Mouse (Mus musculus): ENCODE data around the gene Klhdc9.

Gene Klhdc9

DNA sequence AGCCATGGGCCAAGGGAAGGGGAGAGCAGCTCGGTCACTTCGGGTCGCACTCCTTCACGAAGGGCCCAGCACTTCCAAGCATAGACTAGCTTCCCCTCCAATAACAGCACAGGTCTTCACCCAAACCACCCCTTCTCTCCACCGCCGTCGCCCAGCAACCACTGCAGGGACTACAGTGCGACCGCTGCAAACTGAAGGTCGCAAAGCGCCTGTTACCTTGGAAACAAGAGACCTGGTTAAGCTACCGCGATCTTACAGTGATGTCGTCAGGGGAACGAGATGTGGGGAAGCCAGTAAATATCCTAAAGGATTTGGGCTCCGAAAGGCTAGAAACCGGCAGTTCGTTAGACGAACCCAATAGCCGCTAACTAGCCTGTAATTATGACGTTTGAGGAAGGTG lies at the start of gene Klhdc9:
Klhdc9 (minus strand) TSS at position 143 of the 400 bp plus-strand sequence.
- DNase-seq (ENCODE audit: low spot score), result peak; percentile 92

DNA sequence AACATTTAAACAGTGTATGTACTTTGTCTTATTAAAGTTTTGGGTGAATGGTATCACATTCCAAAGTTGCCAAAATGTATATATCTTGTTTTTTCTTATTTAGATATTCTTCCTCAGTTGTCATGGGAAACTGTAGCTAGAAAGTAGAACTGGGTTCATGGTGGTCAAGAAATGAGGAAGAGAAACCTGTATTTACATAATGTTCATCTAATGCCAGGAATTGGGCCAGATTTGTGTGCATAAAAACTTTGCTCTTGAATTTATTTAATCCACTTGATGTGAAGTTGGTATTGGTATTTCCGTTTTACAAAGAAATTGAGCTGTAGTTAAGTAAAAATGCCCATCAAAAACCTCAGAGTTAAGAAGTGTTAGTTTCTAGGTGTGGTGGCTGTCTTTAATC lies 49.6 kb upstream of the Klhdc9 start:
- DNase-seq (ENCODE audit: low spot score), result no peak

DNA sequence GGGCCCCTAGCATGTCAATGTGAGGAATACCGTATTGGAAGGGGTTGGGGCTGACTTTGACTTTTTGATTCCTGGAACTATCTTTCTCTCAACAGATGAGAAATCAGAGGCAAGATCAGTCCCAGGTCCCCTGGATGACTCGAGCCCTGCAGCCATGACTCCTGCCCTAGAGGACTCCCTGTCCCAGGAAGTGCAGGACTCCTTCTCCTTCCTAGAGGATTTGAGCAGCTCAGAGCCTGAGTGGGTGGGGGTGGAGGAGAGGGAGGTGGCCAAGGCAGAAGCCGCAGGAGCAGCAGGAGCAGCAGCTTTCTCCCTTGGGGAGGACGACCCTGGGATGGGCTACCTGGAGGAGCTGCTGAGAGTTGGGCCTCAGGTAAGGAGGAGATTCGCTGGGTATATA lies 46.7 kb upstream of the Klhdc9 start:
- no peak for DNase-seq (ENCODE audit: low spot score)

DNA sequence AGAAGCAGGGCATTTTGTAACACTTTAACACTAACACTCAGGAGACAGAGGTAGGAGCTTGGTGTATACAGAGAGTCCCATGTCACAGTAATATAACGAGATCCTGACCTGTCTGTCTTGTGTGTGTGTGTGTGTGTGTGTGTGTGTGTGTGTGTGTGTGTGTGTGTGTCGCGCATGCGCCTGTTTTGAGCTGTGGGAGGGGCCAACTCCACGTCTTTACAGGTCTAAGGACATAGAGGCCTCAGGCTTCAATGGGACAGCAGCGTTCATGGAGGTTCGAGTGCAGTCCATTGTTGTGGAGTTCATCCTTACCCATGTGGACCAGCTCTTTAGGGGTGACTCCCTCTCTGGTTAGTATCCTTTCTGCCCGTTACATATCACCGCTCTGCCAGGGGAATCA lies 42.4 kb upstream of the Klhdc9 start:
- no peak for DNase-seq (ENCODE audit: low spot score)

DNA sequence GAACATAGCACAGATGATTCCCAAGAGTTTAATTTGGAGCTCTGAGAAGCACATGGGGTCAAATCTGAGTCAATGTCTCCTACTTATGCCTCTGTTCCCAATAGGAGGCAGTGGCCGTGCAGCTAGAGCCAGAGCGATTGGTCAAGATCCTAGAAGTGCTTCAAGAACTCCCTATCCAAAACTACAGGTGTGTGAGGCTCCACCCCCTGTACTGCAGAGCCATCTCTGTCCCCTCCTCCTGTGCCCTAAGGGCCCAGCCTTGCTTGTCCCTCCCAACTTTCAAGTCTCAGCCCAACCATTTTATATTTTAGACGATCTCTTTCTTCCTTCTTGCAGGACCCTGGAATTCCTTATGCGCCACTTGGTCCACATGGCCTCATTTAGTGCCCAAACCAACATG lies 41.2 kb upstream of the Klhdc9 start:
- DNase-seq (ENCODE audit: low spot score), result no peak

DNA sequence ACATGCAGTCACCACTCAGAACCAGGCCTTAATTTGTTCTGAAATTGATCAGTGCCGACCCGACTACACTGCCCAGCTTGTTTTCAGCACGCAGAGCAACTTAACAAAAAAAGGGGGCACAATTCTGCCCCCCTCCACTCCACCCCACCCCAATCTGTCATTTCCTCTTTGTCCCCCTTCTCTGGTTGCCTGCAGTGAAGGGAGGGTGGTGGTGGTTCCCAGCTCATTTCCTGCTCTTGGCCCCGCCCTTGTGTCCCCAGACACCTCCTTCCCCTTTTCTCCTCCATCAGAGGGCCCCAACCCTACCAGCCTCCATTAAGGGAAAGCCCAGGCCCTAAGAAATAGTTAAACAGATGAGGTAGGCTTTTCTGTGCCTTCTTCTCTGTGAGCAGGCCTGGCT lies 29.5 kb upstream of the Klhdc9 start:
- DNase-seq (ENCODE audit: low spot score), result no peak

DNA sequence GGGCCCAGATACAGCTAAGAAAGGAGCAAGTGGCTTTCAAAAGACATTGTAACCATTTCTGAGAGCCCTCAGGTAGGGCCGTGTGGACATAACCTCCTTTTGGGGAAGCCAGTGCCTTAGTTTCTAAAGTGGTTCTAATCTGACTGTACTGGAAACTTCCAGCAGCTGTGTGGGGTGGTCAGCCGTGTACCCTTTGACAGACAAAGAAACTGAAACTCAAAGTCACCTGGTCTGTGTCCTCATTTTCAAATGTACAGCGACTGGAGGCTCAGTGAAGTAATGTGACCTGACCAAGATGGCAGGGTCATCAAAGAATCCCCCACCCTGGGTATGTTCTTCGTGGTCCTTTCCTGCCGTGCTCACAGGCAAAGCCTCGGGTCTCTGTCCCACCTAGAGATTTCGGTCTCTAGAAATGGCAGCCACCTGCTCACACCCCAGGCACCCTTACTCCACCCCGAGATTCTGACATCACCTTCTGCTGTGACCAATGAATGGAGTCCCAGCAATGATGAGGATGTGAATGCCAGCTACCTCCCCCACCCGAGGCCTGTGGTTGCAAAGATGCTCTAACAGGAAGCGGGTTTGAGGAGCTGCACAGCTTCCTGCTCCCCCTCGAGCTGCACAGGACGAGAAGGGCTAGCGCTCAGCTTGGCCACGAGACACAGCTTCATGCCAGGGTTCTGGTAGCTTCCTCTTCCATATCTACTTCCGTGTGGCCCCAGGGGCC lies 27.9 kb upstream of the Klhdc9 start, which contains the start of gene Arhgap30:
Arhgap30 (plus strand) TSS at position 579 of the 727 bp plus-strand sequence.
- no peak for DNase-seq (ENCODE audit: low spot score)

DNA sequence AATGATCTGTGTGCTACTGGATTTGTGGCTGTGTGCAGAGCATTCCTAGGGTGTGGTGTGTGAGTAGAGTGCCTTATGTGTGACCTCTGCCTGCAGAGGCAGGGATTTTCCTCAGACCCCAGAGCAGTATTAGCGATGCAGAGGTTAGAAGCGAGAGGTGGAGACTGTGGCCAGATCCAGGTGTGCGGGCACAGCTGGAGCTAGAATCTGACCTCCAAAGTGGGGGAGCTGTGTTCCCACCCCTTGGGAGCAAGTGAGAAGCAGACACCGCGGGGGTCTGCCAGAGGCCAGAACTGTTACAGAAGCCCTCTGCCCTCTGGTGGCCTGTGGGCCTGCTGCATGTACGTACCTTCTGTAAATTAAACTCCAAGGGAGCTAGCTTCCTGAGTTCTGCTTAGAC lies 26.5 kb upstream of the Klhdc9 start:
- no peak for DNase-seq (ENCODE audit: low spot score)

DNA sequence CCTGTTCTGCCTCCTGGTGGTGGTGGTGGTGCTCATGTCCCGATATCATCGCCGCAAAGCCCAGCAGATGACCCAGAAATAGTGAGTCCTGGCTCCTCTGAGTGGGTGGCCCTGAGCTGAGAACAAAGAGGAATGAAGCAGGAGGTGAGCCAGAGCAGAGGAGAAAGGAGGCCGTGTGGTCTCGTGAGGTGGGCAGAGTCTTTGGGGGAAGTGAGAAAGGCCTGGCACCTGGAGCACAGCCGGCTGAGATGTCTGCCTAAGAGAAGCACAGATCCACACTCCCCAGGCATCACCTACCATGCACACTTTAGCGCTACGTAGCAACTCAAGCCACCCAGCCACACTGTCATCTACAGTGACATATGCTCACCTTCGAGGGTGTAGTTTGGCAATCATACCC lies 24.6 kb upstream of the Klhdc9 start:
- DNase-seq (ENCODE audit: low spot score), result no peak

DNA sequence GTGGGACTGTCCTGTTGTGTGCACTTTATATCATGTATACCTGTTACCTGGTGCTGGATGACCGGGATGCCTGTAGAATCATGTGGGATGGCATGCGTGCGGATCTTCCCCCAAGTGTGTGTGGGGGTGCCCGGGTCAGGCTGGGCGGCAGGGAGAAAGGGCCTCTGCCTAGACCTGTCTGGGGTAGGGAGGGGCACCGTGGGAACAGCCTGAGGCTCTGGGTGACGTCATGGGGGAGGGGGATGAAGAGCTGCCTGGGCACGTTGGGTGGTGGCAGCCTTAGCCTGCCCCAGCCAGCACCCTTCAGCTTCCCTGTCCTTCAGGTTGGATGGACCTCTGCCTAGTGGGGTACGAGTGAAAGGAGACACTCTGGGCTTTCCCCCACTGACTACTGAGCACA lies 23.8 kb upstream of the Klhdc9 start:
- DNase-seq (ENCODE audit: low spot score), result no peak

DNA sequence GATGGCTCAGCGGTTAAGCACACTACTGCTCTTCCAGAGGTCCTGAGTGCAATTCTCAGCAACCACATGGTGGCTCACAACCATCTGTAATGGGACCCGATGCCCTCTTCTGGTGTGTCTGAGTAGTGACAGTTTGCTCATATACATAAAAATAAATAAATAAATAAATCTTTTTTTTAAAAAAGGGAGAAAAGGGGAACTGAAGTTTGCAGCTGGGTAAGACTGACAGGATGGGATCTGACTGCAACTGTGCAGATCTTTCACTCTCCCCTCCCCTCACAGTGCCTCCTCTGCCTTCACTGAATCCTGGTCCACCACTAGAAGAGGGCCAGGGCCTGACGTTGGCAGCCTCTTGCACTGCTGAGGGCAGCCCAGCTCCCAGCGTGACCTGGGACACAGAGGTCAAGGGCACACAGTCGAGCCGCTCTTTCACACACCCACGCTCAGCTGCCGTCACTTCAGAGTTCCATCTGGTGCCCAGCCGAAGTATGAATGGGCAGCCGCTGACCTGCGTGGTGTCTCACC lies 21.6 kb upstream of the Klhdc9 start:
- DNase-seq (ENCODE audit: low spot score), result no peak

DNA sequence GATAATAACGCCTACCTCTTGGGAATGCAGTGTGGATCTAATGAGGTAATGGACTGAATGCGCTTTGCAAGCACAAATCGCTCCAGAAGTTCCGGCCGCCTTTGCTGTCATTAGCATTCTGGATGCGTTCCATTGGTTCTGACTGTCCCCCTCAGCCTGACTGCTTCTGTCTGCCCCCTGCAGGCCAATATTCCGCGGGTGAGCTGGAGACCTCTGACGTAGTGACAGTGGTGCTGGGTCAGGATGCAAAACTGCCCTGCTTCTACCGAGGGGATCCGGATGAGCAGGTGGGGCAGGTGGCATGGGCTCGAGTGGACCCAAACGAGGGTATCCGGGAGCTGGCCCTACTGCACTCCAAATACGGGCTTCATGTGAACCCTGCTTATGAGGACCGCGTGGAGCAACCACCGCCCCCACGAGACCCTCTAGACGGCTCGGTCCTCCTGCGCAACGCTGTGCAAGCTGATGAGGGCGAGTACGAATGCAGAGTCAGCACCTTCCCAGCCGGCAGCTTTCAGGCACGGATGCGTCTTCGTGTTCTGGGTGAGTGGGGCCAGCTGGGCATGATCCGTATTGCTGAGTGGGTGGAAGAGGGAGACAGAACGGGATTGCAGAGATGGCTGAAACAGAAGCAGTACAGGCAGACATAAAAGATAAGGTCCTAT lies 19.5 kb upstream of the Klhdc9 start:
- DNase-seq (ENCODE audit: low spot score), result peak; percentile 84

DNA sequence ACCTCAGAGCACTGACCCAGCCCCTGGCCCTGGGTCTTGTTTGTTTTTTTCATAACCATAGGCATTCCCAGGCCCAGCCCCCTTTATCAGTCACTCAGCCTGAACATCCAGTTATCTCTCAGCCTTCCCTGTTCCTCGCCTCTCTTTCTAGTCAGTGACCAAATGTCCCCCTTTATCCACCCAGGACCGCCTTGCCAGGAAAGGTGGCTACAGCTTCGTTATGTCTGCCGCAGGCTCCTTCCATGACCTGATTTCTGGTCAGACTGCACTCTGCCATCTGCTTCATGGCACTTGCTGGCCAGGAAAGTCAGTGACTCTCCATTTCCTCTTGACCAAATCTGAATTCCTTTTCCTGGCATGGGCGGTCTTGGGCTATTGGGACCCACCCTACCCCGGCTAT lies 17.7 kb upstream of the Klhdc9 start:
- DNase-seq (ENCODE audit: low spot score), result no peak

DNA sequence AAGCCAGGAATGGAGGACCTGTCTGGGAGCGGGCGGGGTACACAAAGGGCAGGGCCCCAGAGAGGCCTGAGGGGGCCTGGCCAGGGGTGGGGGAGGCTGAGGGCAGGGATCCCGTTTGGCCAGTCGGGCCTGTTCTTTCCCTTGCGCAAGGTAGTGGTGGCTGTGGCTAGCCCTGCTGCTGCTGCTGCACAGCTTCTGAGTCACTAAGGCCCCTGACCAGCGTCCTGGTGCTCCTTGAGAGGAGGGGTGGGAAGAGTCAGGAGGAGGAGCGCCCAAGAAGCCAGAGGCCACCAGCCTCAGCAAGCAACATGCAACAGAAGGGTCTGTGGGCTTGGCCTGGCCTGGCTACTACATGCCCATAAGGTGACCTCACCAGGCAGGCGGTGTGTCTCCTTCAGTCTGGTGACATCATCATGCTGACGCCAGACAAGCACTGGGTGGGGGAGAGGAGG lies 15.1 kb upstream of the Klhdc9 start:
- DNase-seq (ENCODE audit: low spot score), result no peak

DNA sequence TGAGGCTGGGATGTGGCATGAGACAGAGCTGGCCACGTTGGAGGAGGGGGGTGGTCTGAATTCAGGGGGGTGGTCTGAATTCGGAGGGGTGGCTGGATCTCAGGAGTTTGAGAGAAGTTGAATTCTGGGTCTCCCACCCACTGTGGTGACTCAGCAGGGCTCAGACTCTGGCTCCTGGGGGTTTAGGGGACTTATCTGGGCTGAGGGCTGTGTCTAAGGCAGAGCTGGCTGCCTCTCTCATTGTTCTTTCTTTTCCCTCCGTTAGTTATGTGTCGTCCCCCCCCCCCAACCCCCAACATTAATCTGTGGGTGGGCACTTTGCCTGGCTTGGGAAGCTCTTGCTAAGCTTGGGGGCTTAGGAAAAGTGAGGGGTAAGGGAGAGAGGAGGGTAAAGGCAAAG lies 13.3 kb upstream of the Klhdc9 start:
- no peak for DNase-seq (ENCODE audit: low spot score)

DNA sequence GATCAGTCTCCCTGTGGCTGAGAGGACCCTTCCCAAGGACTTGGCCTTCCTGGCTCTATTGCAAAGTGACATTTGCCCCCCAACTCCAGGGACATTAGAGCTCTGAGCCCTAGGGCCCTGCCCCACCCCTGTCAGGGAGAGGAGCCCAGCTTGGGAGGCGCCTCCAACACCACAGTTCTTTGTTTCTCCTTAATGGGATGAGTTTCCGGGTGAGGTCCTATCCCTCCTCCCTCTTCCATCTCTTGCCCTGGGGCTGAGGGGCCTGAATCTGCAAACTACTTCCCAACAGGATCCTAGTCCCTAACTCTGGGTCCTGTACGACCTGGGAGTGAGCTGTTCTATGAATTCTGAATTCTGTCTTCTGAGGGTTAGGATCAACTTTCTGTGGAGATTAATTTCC lies 12.3 kb upstream of the Klhdc9 start:
- DNase-seq (ENCODE audit: low spot score), result no peak

DNA sequence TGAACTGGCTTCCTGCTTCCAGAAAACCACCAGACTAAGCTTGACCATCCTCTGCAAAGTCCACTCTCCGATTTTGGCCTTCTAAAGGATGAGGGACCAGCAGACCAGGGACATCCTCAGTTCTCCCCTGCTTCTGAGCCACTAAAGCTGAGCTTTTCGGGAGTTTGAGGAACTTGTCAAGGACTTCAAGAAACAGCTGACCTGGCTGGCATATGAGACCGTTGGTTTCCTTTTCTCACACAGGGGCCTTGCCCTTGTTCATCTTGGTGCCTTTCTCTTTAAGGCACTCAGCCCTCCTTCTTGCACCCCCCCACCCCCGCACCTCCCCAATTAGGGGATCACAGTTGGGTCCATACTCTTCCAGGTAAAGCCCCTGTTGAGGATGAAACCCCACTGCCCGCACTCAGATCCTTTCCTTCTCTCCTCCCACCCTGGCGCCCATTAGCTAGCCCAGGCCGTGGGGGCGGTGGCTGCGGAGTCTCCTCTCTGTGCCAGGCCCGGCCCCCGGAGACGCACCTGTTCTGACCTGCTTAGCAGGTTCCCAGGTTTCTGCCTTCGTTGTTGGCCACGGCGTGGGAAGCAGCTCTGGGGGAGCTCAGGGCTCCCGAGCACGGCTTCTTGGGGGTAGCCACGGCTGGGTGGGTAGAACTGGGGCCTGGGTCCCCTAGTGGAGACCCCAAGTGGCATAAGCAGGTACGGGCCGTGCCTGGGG lies 9.4 kb upstream of the Klhdc9 start, which contains the start of gene Nectin4:
Nectin4 (plus strand) TSS at position 255 of the 712 bp plus-strand sequence.
- DNase-seq (ENCODE audit: low spot score), result no peak

DNA sequence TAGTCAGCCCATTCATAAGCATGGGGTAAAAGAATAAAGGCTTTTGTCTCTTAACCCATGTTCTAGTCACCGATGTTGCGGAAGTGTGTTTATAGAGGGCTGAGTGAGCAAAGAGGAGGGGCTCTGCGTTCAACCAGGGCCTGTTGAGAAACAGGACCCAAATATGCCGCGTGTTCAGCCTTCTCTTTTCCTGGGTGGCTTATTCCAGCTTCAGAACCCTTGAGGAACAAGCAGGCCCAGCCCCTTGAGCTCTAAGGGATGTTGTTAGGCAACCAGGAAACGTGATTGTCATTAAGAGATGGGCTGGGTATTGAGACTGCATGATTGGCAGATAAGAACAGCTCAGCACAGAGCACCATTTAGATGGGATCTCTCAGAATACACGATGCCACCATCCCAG lies 5.3 kb upstream of the Klhdc9 start:
- DNase-seq (ENCODE audit: low spot score), result no peak

DNA sequence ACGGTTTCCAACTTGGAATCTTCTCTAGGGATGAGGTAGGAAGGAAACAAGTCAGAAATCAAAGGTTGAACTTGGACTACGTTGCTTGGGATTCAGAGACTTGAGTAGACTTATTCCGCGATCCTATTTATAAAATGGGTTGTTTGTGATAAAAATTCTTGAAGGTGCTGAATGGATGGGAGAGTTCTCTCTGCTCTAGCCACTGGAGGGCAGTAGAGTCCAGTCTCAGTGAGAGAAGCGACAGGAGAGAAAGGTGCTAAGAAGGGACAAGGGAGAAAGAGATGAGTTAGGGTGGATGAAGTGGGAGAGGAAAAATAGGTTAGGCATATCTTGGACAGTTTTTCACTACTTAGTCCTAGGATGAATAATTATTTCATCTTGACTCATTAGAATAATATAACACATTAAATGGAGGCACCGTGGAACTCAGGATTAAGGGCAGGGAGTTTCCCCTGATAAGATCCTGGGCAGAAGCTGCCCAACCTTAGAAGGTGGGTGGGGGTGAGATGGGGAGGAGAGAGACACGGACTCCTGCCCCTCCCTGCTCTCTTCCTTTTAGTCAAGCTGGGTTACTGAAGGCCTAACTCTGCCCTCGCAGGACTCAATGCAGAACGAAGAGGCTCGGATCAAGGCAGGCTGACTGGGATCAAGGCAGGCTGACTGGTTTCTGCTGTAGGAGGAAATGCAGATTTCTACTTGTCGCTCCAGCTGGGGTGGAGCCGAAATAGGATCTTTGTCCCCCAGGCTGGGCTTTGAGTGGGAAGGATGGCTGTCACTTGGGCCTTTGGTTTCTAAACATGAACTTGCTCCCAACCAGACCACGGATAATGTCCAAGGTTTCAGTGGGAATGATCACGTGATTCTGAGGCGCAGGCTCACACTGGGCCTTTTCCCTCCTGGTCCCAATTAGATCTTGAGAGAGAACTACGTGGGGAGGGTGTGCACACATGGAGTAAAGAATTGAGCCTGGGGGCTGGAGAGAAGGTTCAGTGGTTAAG lies 807 bp upstream of the Klhdc9 start:
- DNase-seq (ENCODE audit: low spot score), result peak; percentile 77

DNA sequence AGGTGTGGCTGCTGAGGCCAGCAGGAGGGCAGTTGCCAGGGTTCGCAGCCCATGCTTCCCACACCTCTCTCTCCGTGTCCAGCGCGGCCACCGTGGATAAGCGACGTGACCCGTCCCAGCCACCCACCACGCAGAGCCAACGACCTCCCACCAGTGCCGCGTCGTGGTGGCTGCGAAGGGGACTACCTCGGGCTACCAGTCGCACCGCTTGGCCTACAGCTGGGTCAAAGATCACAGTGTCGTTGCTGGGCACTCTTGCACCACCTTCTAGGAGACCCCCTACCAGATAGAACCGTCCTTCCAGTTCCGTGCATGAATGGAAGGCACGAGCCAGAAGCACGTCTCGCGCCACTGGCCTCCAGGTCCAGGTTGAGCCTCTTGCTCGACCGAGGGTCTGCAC lies 345 bp downstream of the Klhdc9 start:
- DNase-seq (ENCODE audit: low spot score), result peak; percentile 59

DNA sequence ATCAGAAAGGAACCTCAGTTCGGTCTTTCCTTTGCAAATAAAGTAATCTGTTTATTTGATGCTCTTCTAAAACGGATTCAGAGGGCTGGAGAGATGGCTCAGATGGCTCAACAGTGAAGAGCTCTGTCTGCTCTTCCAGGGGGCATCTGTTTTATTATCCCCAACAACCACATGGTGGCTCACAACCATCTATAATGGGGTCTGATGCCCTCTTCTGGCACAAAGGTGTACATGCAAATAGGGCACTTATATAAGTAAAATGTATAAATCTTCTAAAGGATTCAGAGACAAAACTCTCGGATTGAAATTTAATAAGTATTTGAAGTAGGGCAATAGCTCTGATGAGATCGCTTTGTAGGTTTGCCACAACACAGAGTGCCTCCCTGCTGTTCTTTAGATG lies 2.2 kb downstream of the Klhdc9 start:
- DNase-seq (ENCODE audit: low spot score), result no peak

DNA sequence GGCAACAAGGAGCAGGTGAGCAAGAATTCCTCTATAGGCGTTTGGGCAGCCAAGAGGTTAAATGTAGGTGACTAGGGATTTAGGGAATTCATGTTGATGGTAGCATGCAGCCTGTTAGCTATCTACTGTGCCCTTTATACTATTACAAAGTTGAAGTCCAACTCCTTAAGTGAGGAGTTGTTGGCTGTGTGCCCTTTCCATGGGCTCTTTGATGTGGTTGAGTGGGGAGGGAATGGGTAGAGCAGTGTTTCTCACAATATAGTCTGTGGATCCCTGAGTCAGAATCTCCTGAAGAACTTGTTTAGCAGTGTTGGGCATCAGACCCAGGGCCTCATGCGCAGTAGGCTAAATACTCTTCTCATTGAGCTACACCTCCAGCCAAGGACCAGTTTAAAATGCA lies 3.8 kb downstream of the Klhdc9 start:
- no peak for DNase-seq (ENCODE audit: low spot score)
